Mouse (Mus musculus): ENCODE measurements around the gene Casc1. TPM values are rescaled to one million over a fixed set of nuclear protein-coding genes. Genes with fewer than 3 reads are reported as not detected.
A peak's percentile ranks its signal among the peaks of the same experiment; 100 is the strongest.

The Casc1 gene
- polyA plus RNA-seq, 1 experiment from 2014 or later = 0.79 TPM

- WGBS = 96% methylated on average over 8 of the region's 8 CpGs
- Histone ChIP-seq H3K36me3 (ENCODE audit: poor library complexity, severe bottlenecking) (no peaks in the 10 kb centered on the region), H3K27me3 (no peaks in the 10 kb centered on the region), H3K9me3 (replicated peaks) (no peaks in the 10 kb centered on the region), H3K4me1 (no peaks in the 10 kb centered on the region), H3K27ac (no peak overlapping the region), H3K4me3 (no peak overlapping the region), H3K9ac (no peak overlapping the region), H3K4me2 (no peak overlapping the region)
- ATAC-seq = no peak
These were observed 12.7 kb downstream of the Casc1 start for GRCm38 (mm10) chr6:145197949-145198686.

- 84% methylated on average over 11 of the region's 11 CpGs for WGBS
- Histone ChIP-seq H3K27ac (no peak overlapping the region), H3K4me3 (no peak overlapping the region), H3K4me2 (no peak overlapping the region), H3K27me3 (0 out of 2 replicates have a peak, but pooled peaks cover 2% of the 10 kb centered on the region), H3K9me3 (replicated peaks) (no peaks in the 10 kb centered on the region), H3K9ac (no peak overlapping the region), H3K36me3 (ENCODE audit: poor library complexity, severe bottlenecking) (no peaks in the 10 kb centered on the region), H3K4me1 (no peaks in the 10 kb centered on the region)
- no peak for ATAC-seq
These were observed 17.4 kb downstream of the Casc1 start for GRCm38 (mm10) chr6:145193446-145193845.

- 84% methylated on average over 3 of the region's 3 CpGs for WGBS
These were observed 17.8 kb downstream of the Casc1 start for GRCm38 (mm10) chr6:145193038-145193437.

GRCm38 (mm10) chr6:145187093-145188088 lies 23.4 kb downstream of the Casc1 start:
- no peaks in the 10 kb centered on the region for H3K36me3 ChIP-seq (ENCODE audit: poor library complexity, severe bottlenecking)
- 0 out of 2 replicates have a peak, but pooled peaks cover 3% of the 10 kb centered on the region for H3K27me3 ChIP-seq
- H3K27ac ChIP-seq = no peak overlapping the region
- peak; percentile 84 for ATAC-seq
- H3K4me2 ChIP-seq = peak overlapping the region; percentile 51
- H3K9ac ChIP-seq = no peak overlapping the region
- no peaks in the 10 kb centered on the region for H3K4me1 ChIP-seq
- WGBS = 66% methylated on average over 27 of the region's 27 CpGs
- peak overlapping the region; percentile 13; the same call in 1 of the 2 replicates for H3K4me3 ChIP-seq
- H3K9me3 ChIP-seq (replicated peaks) = no peaks in the 10 kb centered on the region

More at GRCm38 (mm10) chr6:145193038-145193437, 17.8 kb downstream of the Casc1 start:
- Histone ChIP-seq H3K4me1 (no peaks in the 10 kb centered on the region), H3K36me3 (ENCODE audit: poor library complexity, severe bottlenecking) (no peaks in the 10 kb centered on the region), H3K9ac (no peak overlapping the region), H3K4me3 (no peak overlapping the region), H3K4me2 (no peak overlapping the region), H3K9me3 (replicated peaks) (no peaks in the 10 kb centered on the region), H3K27me3 (0 out of 2 replicates have a peak, but pooled peaks cover 3% of the 10 kb centered on the region), H3K27ac (no peak overlapping the region)
- ATAC-seq = no peak

GRCm38 (mm10) chr6:145186096-145186495 lies 24.7 kb downstream of the Casc1 start:
- Histone ChIP-seq H3K27me3 (0 out of 2 replicates have a peak, but pooled peaks cover 3% of the 10 kb centered on the region), H3K27ac (no peak overlapping the region), H3K9me3 (replicated peaks) (no peaks in the 10 kb centered on the region), H3K4me1 (no peaks in the 10 kb centered on the region), H3K4me2 (no peak overlapping the region), H3K9ac (no peak overlapping the region), H3K36me3 (ENCODE audit: poor library complexity, severe bottlenecking) (no peaks in the 10 kb centered on the region), H3K4me3 (no peak overlapping the region)
- ATAC-seq = no peak
- WGBS = 79% methylated on average over 1 of the region's 1 CpGs

- peaks cover under 1% of the 10 kb centered on the region; the same call in 1 of the 2 replicates for H3K27me3 ChIP-seq
- H3K36me3 ChIP-seq (ENCODE audit: poor library complexity, severe bottlenecking) = no peaks in the 10 kb centered on the region
- H3K4me3 ChIP-seq = no peak overlapping the region
- H3K4me2 ChIP-seq = no peak overlapping the region
- H3K4me1 ChIP-seq = no peaks in the 10 kb centered on the region
- no peak overlapping the region for H3K27ac ChIP-seq
- H3K9ac ChIP-seq = no peak overlapping the region
- 89% methylated on average over 8 of the region's 8 CpGs for WGBS
- no peaks in the 10 kb centered on the region for H3K9me3 ChIP-seq (replicated peaks)
- no peak for ATAC-seq
These were observed 28.8 kb downstream of the Casc1 start for GRCm38 (mm10) chr6:145182044-145182443.

- Histone ChIP-seq H3K4me2 (no peak overlapping the region), H3K27ac (no peak overlapping the region), H3K4me3 (no peak overlapping the region), H3K9ac (no peak overlapping the region), H3K4me1 (peaks cover 10% of the 10 kb centered on the region), H3K27me3 (peaks cover 22% of the 10 kb centered on the region), H3K36me3 (ENCODE audit: poor library complexity, severe bottlenecking) (no peaks in the 10 kb centered on the region), H3K9me3 (replicated peaks) (no peaks in the 10 kb centered on the region)
- 0 out of 2 replicates have a peak, but pooled peaks have one; percentile 24 for ATAC-seq
- WGBS = 28% methylated on average over 6 of the region's 6 CpGs
These were observed 31.1 kb downstream of the Casc1 start for GRCm38 (mm10) chr6:145179665-145180064.

- ATAC-seq = no peak
- Histone ChIP-seq H3K9ac (no peak overlapping the region), H3K36me3 (ENCODE audit: poor library complexity, severe bottlenecking) (no peaks in the 10 kb centered on the region), H3K4me3 (no peak overlapping the region), H3K9me3 (replicated peaks) (no peaks in the 10 kb centered on the region), H3K27ac (no peak overlapping the region), H3K4me1 (peaks cover 37% of the 10 kb centered on the region), H3K27me3 (peaks cover 24% of the 10 kb centered on the region), H3K4me2 (no peak overlapping the region)
- 37% methylated on average over 10 of the region's 10 CpGs for WGBS
These were observed 34.3 kb downstream of the Casc1 start for GRCm38 (mm10) chr6:145176474-145176873.

GRCm38 (mm10) chr6:145175571-145175981 lies 35.2 kb downstream of the Casc1 start:
- Histone ChIP-seq H3K4me2 (no peak overlapping the region), H3K27ac (no peak overlapping the region), H3K9ac (no peak overlapping the region), H3K27me3 (peaks cover 24% of the 10 kb centered on the region), H3K9me3 (replicated peaks) (no peaks in the 10 kb centered on the region), H3K4me1 (peaks cover 37% of the 10 kb centered on the region), H3K4me3 (no peak overlapping the region), H3K36me3 (ENCODE audit: poor library complexity, severe bottlenecking) (no peaks in the 10 kb centered on the region)
- no peak for ATAC-seq
- WGBS = 38% methylated on average over 9 of the region's 9 CpGs

GRCm38 (mm10) chr6:145173781-145174191 lies 37.0 kb downstream of the Casc1 start:
- H3K27ac ChIP-seq = peak overlapping the region; percentile 6; the same call in 1 of the 2 replicates
- WGBS = 2% methylated on average over 11 of the region's 11 CpGs
- peaks cover 37% of the 10 kb centered on the region for H3K4me1 ChIP-seq
- no peaks in the 10 kb centered on the region for H3K36me3 ChIP-seq (ENCODE audit: poor library complexity, severe bottlenecking)
- ATAC-seq = peak; percentile 77
- H3K4me2 ChIP-seq = peak overlapping the region; percentile 40
- H3K9me3 ChIP-seq (replicated peaks) = no peaks in the 10 kb centered on the region
- H3K27me3 ChIP-seq = peaks cover 24% of the 10 kb centered on the region
- no peak overlapping the region for H3K4me3 ChIP-seq
- H3K9ac ChIP-seq = no peak overlapping the region

GRCm38 (mm10) chr6:145171892-145172606 lies 38.8 kb downstream of the Casc1 start:
- Histone ChIP-seq H3K4me3 (no peak overlapping the region), H3K4me2 (no peak overlapping the region), H3K4me1 (peaks cover 37% of the 10 kb centered on the region), H3K27ac (no peak overlapping the region), H3K36me3 (ENCODE audit: poor library complexity, severe bottlenecking) (no peaks in the 10 kb centered on the region), H3K27me3 (peaks cover 23% of the 10 kb centered on the region), H3K9ac (no peak overlapping the region), H3K9me3 (replicated peaks) (no peaks in the 10 kb centered on the region)
- peak; percentile 36; the same call in 1 of the 2 replicates for ATAC-seq
- WGBS = 78% methylated on average over 14 of the region's 14 CpGs

All from forebrain, embryonic 13.5 days (tissue).